Mouse (Mus musculus): Measurements from ENCODE around the gene Nptx2. TPM values are rescaled to one million over a fixed set of nuclear protein-coding genes. Genes with fewer than 3 reads are reported as not detected.

The Nptx2 gene
- 0.80 and 0.90 TPM in 2 replicates for polyA plus RNA-seq (2015; fragmentation: Nextera tagmentation; extraction: Ambion mirVana)

GRCm38 (mm10) chr5:144545653-144546422, at the start of gene Nptx2:
Nptx2 (plus strand) TSS chr5:144545902.
- H3K4me1 ChIP-seq (ENCODE audit: insufficient read depth, low read length), result 0 out of 2 replicates have a peak, but pooled peaks cover 7% of the 10 kb centered on the region
- under 1% methylated on average over 93 of the region's 99 CpGs for WGBS
- peak; percentile 95 for ATAC-seq (ENCODE audit: low FRiP score, low TSS enrichment)
- H3K4me2 ChIP-seq (replicated peaks; ENCODE audit: low read depth, low read length), result peak within 1 kb of the TSS; percentile 47
- 0 out of 2 replicates have a peak within 1 kb of the TSS, but pooled peaks have one; percentile 11 for H3K9ac ChIP-seq (replicated peaks; ENCODE audit: low read length)
- peak within 1 kb of the TSS; percentile 36 for H3K4me3 ChIP-seq (ENCODE audit: low read length)
- H3K9me3 ChIP-seq (ENCODE audit: low read length), result no peaks in the 10 kb centered on the region
- H3K27me3 ChIP-seq (ENCODE audit: insufficient read depth, low read length), result peaks cover 71% of the 10 kb centered on the region
- H3K36me3 ChIP-seq (ENCODE audit: insufficient read depth, low read length), result no peaks in the 10 kb centered on the region
- H3K27ac ChIP-seq (ENCODE audit: low read length), result no peak within 1 kb of the TSS

GRCm38 (mm10) chr5:144496481-144496880, 49.2 kb upstream of the Nptx2 start:
- Histone ChIP-seq H3K27me3 (ENCODE audit: insufficient read depth, low read length) (no peaks in the 10 kb centered on the region), H3K27ac (ENCODE audit: low read length) (no peak overlapping the region), H3K9ac (replicated peaks; ENCODE audit: low read length) (no peak overlapping the region), H3K9me3 (ENCODE audit: low read length) (no peaks in the 10 kb centered on the region), H3K36me3 (ENCODE audit: insufficient read depth, low read length) (no peaks in the 10 kb centered on the region), H3K4me1 (ENCODE audit: insufficient read depth, low read length) (no peaks in the 10 kb centered on the region), H3K4me2 (replicated peaks; ENCODE audit: low read depth, low read length) (no peak overlapping the region), H3K4me3 (ENCODE audit: low read length) (no peak overlapping the region)
- WGBS, result 86% methylated on average over 7 of the region's 7 CpGs
- ATAC-seq (ENCODE audit: low FRiP score, low TSS enrichment), result no peak

GRCm38 (mm10) chr5:144504239-144504638, 41.5 kb upstream of the Nptx2 start:
- ATAC-seq (ENCODE audit: low FRiP score, low TSS enrichment), result no peak
- no peak overlapping the region for H3K27ac ChIP-seq (ENCODE audit: low read length)

GRCm38 (mm10) chr5:144505731-144506130, 40.0 kb upstream of the Nptx2 start:
- Histone ChIP-seq H3K4me3 (ENCODE audit: low read length) (no peak overlapping the region), H3K4me1 (ENCODE audit: insufficient read depth, low read length) (no peaks in the 10 kb centered on the region), H3K27ac (ENCODE audit: low read length) (no peak overlapping the region), H3K9me3 (ENCODE audit: low read length) (peaks cover 4% of the 10 kb centered on the region; the same call in 1 of the 2 replicates), H3K36me3 (ENCODE audit: insufficient read depth, low read length) (no peaks in the 10 kb centered on the region), H3K9ac (replicated peaks; ENCODE audit: low read length) (no peak overlapping the region), H3K27me3 (ENCODE audit: insufficient read depth, low read length) (no peaks in the 10 kb centered on the region), H3K4me2 (replicated peaks; ENCODE audit: low read depth, low read length) (no peak overlapping the region)
- ATAC-seq (ENCODE audit: low FRiP score, low TSS enrichment), result no peak
- WGBS, result 91% methylated on average over 2 of the region's 2 CpGs

More at GRCm38 (mm10) chr5:144504239-144504638, 41.5 kb upstream of the Nptx2 start:
- Histone ChIP-seq H3K9me3 (ENCODE audit: low read length) (peaks cover 4% of the 10 kb centered on the region; the same call in 1 of the 2 replicates), H3K4me1 (ENCODE audit: insufficient read depth, low read length) (no peaks in the 10 kb centered on the region), H3K4me3 (ENCODE audit: low read length) (no peak overlapping the region), H3K9ac (replicated peaks; ENCODE audit: low read length) (no peak overlapping the region), H3K4me2 (replicated peaks; ENCODE audit: low read depth, low read length) (no peak overlapping the region), H3K36me3 (ENCODE audit: insufficient read depth, low read length) (no peaks in the 10 kb centered on the region), H3K27me3 (ENCODE audit: insufficient read depth, low read length) (no peaks in the 10 kb centered on the region)
- WGBS, result 92% methylated on average over 10 of the region's 10 CpGs

DNA sequence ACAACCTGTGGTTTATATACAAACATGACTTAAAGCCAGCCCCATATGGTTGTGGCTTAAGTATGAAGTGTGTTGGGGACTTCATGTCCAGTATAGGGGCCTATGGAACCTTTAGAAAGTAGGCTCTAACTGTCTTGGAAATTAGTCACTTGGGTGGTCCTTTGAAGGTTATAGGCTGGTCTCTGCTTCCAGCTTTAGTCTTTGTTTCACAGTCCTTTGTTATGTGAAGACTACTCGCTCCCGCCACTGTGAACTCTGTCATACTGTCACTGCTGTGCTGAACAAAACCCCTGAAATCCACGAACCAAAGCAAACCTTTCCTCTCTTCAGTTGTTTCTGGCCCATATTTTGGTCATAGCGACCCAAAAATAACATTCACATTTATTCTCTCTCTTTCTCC, 39.5 kb upstream of the Nptx2 start:
- Histone ChIP-seq H3K9me3 (ENCODE audit: low read length) (peaks cover 4% of the 10 kb centered on the region; the same call in 1 of the 2 replicates), H3K9ac (replicated peaks; ENCODE audit: low read length) (no peak overlapping the region), H3K27ac (ENCODE audit: low read length) (no peak overlapping the region), H3K4me3 (ENCODE audit: low read length) (no peak overlapping the region), H3K4me1 (ENCODE audit: insufficient read depth, low read length) (no peaks in the 10 kb centered on the region), H3K36me3 (ENCODE audit: insufficient read depth, low read length) (no peaks in the 10 kb centered on the region), H3K4me2 (replicated peaks; ENCODE audit: low read depth, low read length) (no peak overlapping the region), H3K27me3 (ENCODE audit: insufficient read depth, low read length) (no peaks in the 10 kb centered on the region)
- ATAC-seq (ENCODE audit: low FRiP score, low TSS enrichment), result no peak
- whole genome bisulfite sequencing, result 65% methylated on average over 4 of the region's 4 CpGs

DNA sequence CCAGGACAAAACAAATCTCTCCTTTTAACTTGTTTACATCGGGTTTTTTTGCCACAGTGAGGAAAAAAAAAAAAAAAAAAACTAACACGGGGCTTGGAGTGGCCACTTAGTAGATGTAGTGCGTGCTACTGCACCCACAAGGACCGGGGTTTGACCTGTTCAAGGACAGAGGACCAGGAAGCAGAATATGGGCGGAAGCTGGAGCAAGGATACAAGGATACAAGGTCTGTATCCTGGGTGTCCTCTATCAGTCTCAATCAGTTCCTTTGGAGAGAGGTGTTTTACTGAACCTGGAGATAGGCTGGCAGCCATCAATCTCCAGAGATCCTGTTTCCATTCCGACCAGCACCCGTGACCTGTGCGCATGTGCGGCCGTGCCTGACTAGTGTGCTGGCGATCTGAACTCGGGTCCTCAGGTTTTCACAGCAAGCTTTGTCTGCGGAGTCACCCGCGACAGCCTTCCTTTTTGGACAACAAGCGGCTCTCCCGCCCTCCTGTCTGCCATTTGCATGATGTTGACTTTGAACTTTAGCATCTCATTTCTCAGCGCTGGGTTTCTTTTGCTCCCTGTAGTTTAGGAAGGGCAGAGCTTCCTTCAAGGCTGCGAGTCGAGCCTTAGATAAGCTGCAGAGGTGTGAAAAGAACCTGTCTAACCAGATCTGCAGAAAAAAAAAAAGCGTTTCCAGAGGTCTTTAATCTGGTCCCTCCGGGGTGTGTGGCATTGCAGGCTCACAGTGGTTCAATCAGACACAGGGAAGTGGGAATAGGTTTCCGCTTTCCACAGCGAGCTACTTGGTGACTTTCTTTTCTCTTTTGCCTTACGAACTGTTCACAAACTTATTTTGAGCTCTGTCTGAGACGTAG, 38.8 kb upstream of the Nptx2 start:
- Histone ChIP-seq H3K4me2 (replicated peaks; ENCODE audit: low read depth, low read length) (no peak overlapping the region), H3K27me3 (ENCODE audit: insufficient read depth, low read length) (no peaks in the 10 kb centered on the region), H3K36me3 (ENCODE audit: insufficient read depth, low read length) (no peaks in the 10 kb centered on the region), H3K9me3 (ENCODE audit: low read length) (peaks cover 4% of the 10 kb centered on the region; the same call in 1 of the 2 replicates), H3K27ac (ENCODE audit: low read length) (no peak overlapping the region), H3K4me1 (ENCODE audit: insufficient read depth, low read length) (no peaks in the 10 kb centered on the region), H3K4me3 (ENCODE audit: low read length) (no peak overlapping the region), H3K9ac (replicated peaks; ENCODE audit: low read length) (no peak overlapping the region)
- 31% methylated on average over 26 of the region's 26 CpGs for WGBS
- ATAC-seq (ENCODE audit: low FRiP score, low TSS enrichment), result no peak

DNA sequence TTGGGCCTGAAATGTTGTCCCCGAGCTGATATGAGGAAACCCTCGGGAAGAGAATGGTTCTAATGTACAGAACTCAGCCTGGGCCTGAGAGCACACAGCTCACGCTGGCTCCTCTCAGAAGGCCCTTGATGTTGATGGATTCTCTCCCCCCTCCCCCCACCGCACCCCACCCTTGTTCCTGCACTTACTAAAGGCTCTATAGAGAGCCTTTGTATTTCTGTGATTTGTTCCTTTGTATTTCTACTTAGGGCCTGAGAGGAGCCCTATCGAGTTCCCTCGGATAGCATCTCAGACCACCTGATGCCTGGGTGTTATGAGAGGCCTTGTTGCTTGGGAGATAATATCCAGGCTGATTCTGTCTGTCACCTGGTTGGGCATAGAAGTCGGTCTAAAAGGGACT, 36.3 kb upstream of the Nptx2 start:
- Histone ChIP-seq H3K4me3 (ENCODE audit: low read length) (no peak overlapping the region), H3K9me3 (ENCODE audit: low read length) (peaks cover 4% of the 10 kb centered on the region; the same call in 1 of the 2 replicates), H3K4me2 (replicated peaks; ENCODE audit: low read depth, low read length) (no peak overlapping the region), H3K36me3 (ENCODE audit: insufficient read depth, low read length) (no peaks in the 10 kb centered on the region), H3K27me3 (ENCODE audit: insufficient read depth, low read length) (no peaks in the 10 kb centered on the region), H3K9ac (replicated peaks; ENCODE audit: low read length) (no peak overlapping the region), H3K27ac (ENCODE audit: low read length) (no peak overlapping the region), H3K4me1 (ENCODE audit: insufficient read depth, low read length) (no peaks in the 10 kb centered on the region)
- ATAC-seq (ENCODE audit: low FRiP score, low TSS enrichment), result no peak
- WGBS, result 61% methylated on average over 7 of the region's 7 CpGs

- H3K9me3 ChIP-seq (ENCODE audit: low read length), result no peaks in the 10 kb centered on the region
- no peak for ATAC-seq (ENCODE audit: low FRiP score, low TSS enrichment)
- no peaks in the 10 kb centered on the region for H3K27me3 ChIP-seq (ENCODE audit: insufficient read depth, low read length)
- no peak overlapping the region for H3K27ac ChIP-seq (ENCODE audit: low read length)
- no peaks in the 10 kb centered on the region for H3K36me3 ChIP-seq (ENCODE audit: insufficient read depth, low read length)
- no peak overlapping the region for H3K4me3 ChIP-seq (ENCODE audit: low read length)
- WGBS, result 63% methylated on average over 6 of the region's 6 CpGs
- H3K4me1 ChIP-seq (ENCODE audit: insufficient read depth, low read length), result no peaks in the 10 kb centered on the region
- no peak overlapping the region for H3K9ac ChIP-seq (replicated peaks; ENCODE audit: low read length)
- no peak overlapping the region for H3K4me2 ChIP-seq (replicated peaks; ENCODE audit: low read depth, low read length)
Measured at GRCm38 (mm10) chr5:144514738-144515137, 31.0 kb upstream of the Nptx2 start.

DNA sequence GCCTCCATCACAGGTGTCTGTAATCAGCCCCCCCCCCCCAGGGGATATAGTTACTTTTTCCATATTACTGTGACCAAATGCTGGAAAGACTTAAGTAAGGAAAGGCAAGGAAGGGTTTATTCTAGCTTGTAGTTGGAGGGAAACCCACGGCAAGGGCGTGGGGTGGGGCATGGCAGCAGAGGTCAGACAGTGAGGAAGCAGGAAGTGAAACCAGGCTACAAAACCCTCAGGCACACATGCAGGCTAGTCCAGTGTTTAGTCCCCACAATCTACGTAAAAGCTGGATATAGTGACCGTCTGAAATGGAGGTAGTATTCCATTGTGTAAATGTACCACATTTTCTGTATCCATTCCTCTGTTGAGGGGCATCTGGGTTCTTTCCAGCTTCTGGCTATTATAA, 30.5 kb upstream of the Nptx2 start:
- ATAC-seq (ENCODE audit: low FRiP score, low TSS enrichment), result no peak

More for the DNA sequence above, 30.5 kb upstream of the Nptx2 start:
- Histone ChIP-seq H3K27ac (ENCODE audit: low read length) (no peak overlapping the region), H3K4me1 (ENCODE audit: insufficient read depth, low read length) (no peaks in the 10 kb centered on the region), H3K27me3 (ENCODE audit: insufficient read depth, low read length) (no peaks in the 10 kb centered on the region), H3K4me3 (ENCODE audit: low read length) (no peak overlapping the region), H3K4me2 (replicated peaks; ENCODE audit: low read depth, low read length) (no peak overlapping the region), H3K9ac (replicated peaks; ENCODE audit: low read length) (no peak overlapping the region), H3K9me3 (ENCODE audit: low read length) (no peaks in the 10 kb centered on the region), H3K36me3 (ENCODE audit: insufficient read depth, low read length) (no peaks in the 10 kb centered on the region)
- 88% methylated on average over 4 of the region's 4 CpGs for WGBS
